Mouse (Mus musculus): ENCODE measurements around the gene Calm2.

DNA sequence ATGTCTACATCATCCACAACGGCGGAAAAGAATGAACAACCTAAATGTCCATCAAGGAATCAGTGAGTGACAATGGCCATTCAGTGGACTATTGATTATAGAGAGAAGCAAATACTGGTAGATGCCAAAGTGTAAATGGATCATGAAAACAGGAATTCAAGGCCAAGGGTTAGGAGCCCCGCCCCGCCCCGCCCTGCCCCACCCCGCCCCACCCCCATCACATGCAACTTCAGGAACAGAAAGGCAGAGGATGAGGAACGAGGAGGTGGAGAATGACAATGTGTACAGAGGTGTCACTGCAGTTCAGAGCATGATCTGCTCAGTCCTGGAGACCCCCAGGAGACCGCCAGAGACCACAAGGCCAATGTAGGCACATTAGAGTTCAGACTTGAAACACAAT, 23.5 kb upstream of the Calm2 start:
- TF ChIP-seq POLR2A (IDR thresholded peaks at IDR 0.05; ENCODE audit: extremely low read depth, insufficient read depth, low read length) (no peak), CTCF (IDR thresholded peaks at IDR 0.05; ENCODE audit: extremely low read depth, insufficient read depth, low read length) (no peak)
